Mouse (Mus musculus) limb, embryonic 15.5 days (tissue): ENCODE results near the gene Catsper2. TPM values are rescaled to one million over a fixed set of nuclear protein-coding genes. Genes with fewer than 3 reads are reported as not detected.

Experiments
- ATAC-seq: fragments of 200-750 bp; cut with Nextera tagmentation; 2 replicates; pipeline ENCODE4 v1.8.0; 2017; ENCODE audit warnings: low read depth, moderate TSS enrichment; ENCODE audit not compliant: insufficient number of reproducible peaks, low FRiP score, low TSS enrichment
- H3K27ac ChIP-seq: fragments of 300-500 bp; sonication (generic); 2 replicates; pipeline ENCODE4 v1.5.1; 2015; ENCODE audit warnings: moderate library complexity, mild to moderate bottlenecking, inconsistent platforms
- H3K27me3 ChIP-seq: fragments of 300-500 bp; sonication (generic); 2 replicates; pipeline ENCODE4 v1.6.1; 2015; ENCODE audit warnings: inconsistent platforms
- H3K36me3 ChIP-seq: fragments of 300-500 bp; sonication (generic); 2 replicates; pipeline ENCODE4 v1.6.1; 2015; ENCODE audit warnings: inconsistent platforms
- H3K4me1 ChIP-seq: fragments of 300-500 bp; sonication (generic); 2 replicates; pipeline ENCODE4 v1.6.1; 2015; ENCODE audit warnings: inconsistent platforms
- H3K4me2 ChIP-seq: fragments of 300-500 bp; sonication (generic); 2 replicates; pipeline ENCODE4 v1.6.1; 2015; ENCODE audit warnings: mild to moderate bottlenecking, inconsistent platforms
- H3K4me3 ChIP-seq: fragments of 300-500 bp; sonication (generic); 2 replicates; pipeline ENCODE4 v1.5.1; 2015; ENCODE audit warnings: mild to moderate bottlenecking, inconsistent platforms
- H3K9ac ChIP-seq: fragments of 300-500 bp; sonication (generic); 2 replicates; pipeline ENCODE4 v1.6.1; 2015; ENCODE audit warnings: inconsistent platforms
- H3K9me3 ChIP-seq: fragments of 300-500 bp; sonication (generic); 2 replicates; pipeline ENCODE4 v1.6.1; 2016; ENCODE audit warnings: inconsistent platforms
- WGBS: fragments of 180-500 bp; shearing (Covaris S2); methylation state at CpG from one replicate; pipeline ENCODE4 v1.1.7; 2015; 5-methylcytosine and 5-hydroxymethylcytosine counted together
- polyA plus RNA-seq: library from polyadenylated mRNA; unstranded; fragments of >200 nt; fragmentation: Nextera tagmentation; extraction: Ambion mirVana; gene quantifications from 2 replicates; pipeline ENCODE4 v1.2.1, GENCODE M21; 2015

Gene Catsper2
- polyA plus RNA-seq, 1 experiment from 2014 or later: 2.0 TPM

- H3K36me3 ChIP-seq: no peaks in the 10 kb centered on the region
- 0 out of 2 replicates have a peak, but pooled peaks cover 7% of the 10 kb centered on the region for H3K4me1 ChIP-seq
- H3K27ac ChIP-seq: no peak overlapping the region
- no peak overlapping the region for H3K4me3 ChIP-seq
- H3K9ac ChIP-seq: no peak overlapping the region
- H3K9me3 ChIP-seq: no peaks in the 10 kb centered on the region
- H3K27me3 ChIP-seq: 0 out of 2 replicates have a peak, but pooled peaks cover 5% of the 10 kb centered on the region
- WGBS: 73% methylated on average over 5 of the region's 5 CpGs
- no peak for ATAC-seq
- no peak overlapping the region for H3K4me2 ChIP-seq
These were observed 42.7 kb downstream of the Catsper2 start for GRCm38 (mm10) chr2:121370921-121371320.

DNA sequence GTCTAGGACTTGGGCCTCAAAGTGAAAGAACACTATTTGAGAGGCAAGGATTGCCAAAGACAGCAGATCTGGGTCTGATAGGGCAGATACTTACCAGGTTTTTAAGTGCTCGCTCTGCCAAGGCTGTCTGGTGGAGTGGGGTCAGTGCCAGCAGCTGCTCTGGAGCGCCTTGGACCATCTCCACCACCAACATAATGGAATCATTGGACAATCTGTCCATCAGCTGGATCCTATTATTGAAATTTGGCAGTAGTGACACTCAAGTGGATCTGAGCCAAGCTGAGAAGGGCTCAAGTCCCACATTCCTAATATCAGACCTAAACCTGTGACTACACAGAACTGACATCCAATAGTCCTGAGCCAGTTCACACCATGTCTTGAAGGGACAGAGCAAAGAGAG lies 44.8 kb downstream of the Catsper2 start:
- Histone ChIP-seq H3K27me3 (no peaks in the 10 kb centered on the region), H3K4me2 (no peak overlapping the region), H3K9ac (no peak overlapping the region), H3K27ac (no peak overlapping the region), H3K4me1 (0 out of 2 replicates have a peak, but pooled peaks cover 7% of the 10 kb centered on the region), H3K4me3 (no peak overlapping the region), H3K36me3 (no peaks in the 10 kb centered on the region), H3K9me3 (no peaks in the 10 kb centered on the region)
- WGBS: 55% methylated on average over 2 of the region's 2 CpGs
- ATAC-seq: no peak

DNA sequence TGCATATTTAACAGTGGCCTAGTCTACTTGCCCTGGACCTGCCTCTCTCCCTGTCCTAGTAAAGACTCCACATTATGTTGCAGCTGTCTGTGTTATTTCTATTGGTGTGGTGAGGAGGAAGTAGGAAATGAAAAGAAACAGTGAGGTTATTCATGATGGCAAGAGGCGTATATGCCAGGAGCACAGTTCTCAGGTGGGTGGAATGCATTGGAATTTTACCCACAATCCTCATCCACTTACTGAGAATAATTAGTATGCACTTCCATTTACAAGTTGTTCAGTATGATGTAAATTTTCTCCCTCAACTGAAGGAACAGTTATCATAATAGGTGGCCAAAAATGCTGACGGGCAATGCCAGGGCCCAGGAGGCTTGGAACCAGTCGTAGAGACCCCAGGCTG lies 49.9 kb downstream of the Catsper2 start:
- Histone ChIP-seq H3K27ac (no peak overlapping the region), H3K4me3 (no peak overlapping the region), H3K36me3 (no peaks in the 10 kb centered on the region), H3K27me3 (peaks cover 8% of the 10 kb centered on the region), H3K4me1 (peaks cover 8% of the 10 kb centered on the region), H3K4me2 (no peak overlapping the region), H3K9ac (no peak overlapping the region), H3K9me3 (no peaks in the 10 kb centered on the region)
- no peak for ATAC-seq
- WGBS: 77% methylated on average over 3 of the region's 3 CpGs

DNA sequence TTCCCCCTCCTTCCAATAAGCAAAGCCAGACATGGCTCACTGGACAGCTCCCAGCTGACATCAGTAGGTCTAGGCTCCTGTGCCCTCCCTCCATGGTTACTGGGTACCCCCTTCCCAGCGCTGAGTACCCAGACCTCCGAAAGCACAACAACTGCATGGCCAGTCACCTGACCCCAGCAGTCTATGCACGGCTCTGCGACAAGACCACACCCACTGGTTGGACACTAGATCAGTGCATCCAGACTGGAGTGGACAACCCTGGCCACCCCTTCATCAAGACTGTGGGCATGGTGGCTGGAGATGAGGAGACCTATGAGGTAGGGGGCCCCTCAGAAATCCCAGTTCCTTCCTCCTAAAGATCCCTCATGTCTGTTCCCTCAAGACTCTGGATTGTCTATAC lies 54.1 kb downstream of the Catsper2 start:
- no peak for ATAC-seq
- no peaks in the 10 kb centered on the region for H3K9me3 ChIP-seq

DNA sequence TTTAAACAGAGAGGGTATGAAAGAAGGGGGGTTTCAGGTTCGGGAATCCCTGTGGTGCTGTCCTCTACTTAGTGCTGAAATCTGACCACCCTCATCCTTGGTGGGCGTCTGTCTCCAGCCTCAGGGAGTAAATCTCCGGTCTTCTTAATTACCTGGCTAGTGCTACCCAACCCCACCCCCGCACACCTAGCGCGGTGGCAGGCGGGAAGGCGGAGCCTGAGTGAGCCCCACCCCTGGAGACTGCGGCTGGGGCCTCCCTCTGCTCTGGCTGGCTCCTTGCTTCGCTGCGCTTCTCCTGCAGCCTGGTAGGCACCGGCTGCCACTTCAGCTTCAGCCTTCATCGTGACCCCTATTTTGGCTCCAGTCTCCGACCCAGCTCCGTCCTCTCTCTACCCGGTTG lies 55.2 kb downstream of the Catsper2 start:
- Histone ChIP-seq H3K9me3 (no peaks in the 10 kb centered on the region), H3K27me3 (peaks cover 20% of the 10 kb centered on the region), H3K4me3 (peak overlapping the region; percentile 28), H3K9ac (no peak overlapping the region), H3K36me3 (no peaks in the 10 kb centered on the region), H3K4me1 (peaks cover 16% of the 10 kb centered on the region), H3K4me2 (peak overlapping the region; percentile 38), H3K27ac (no peak overlapping the region)
- ATAC-seq: no peak
- WGBS: 1% methylated on average over 16 of the region's 16 CpGs

More for the DNA sequence above, 54.1 kb downstream of the Catsper2 start:
- Histone ChIP-seq H3K9ac (no peak overlapping the region), H3K4me1 (peaks cover 16% of the 10 kb centered on the region), H3K36me3 (no peaks in the 10 kb centered on the region), H3K27ac (no peak overlapping the region), H3K27me3 (peaks cover 20% of the 10 kb centered on the region), H3K4me2 (no peak overlapping the region), H3K4me3 (no peak overlapping the region)
- WGBS: 46% methylated on average over 4 of the region's 4 CpGs

DNA sequence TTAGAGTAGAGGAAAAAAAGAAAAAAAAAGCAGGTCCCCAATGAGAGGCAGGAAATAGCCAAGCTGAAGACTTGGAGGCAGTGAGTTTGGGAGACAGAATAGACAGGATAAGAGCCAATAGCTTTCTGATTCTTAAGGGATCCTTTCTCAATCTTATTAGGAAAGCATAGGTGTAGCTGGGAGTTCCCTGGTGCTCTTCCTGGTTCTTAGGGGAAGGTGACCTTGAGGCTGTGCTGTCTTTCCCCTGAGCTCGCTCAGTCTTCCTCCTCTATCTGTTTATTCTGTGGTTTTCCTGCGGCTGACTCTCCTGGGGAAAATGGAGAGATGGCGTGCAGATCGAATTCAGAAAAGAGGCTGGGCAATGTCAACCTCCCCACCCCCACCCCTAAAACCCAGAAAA lies 55.6 kb downstream of the Catsper2 start:
- ATAC-seq: no peak
- H3K9me3 ChIP-seq: no peaks in the 10 kb centered on the region
- H3K27me3 ChIP-seq: peaks cover 20% of the 10 kb centered on the region
- H3K4me1 ChIP-seq: peaks cover 16% of the 10 kb centered on the region
- 3% methylated on average over 4 of the region's 4 CpGs for WGBS
- no peak overlapping the region for H3K27ac ChIP-seq
- peak overlapping the region; percentile 28 for H3K4me3 ChIP-seq
- peak overlapping the region; percentile 38 for H3K4me2 ChIP-seq
- H3K36me3 ChIP-seq: no peaks in the 10 kb centered on the region
- no peak overlapping the region for H3K9ac ChIP-seq

GRCm38 (mm10) chr2:121357494-121357893 lies 56.1 kb downstream of the Catsper2 start, which contains the start of gene Ckmt1:
Ckmt1 (plus strand) TSS chr2:121357714.
- H3K36me3 ChIP-seq: no peaks in the 10 kb centered on the region
- H3K27ac ChIP-seq: no peak within 1 kb of the TSS
- H3K9me3 ChIP-seq: no peaks in the 10 kb centered on the region
- peak within 1 kb of the TSS; percentile 28 for H3K4me3 ChIP-seq
- H3K4me2 ChIP-seq: peak within 1 kb of the TSS; percentile 38
- H3K27me3 ChIP-seq: peaks cover 20% of the 10 kb centered on the region
- no peak within 1 kb of the TSS for H3K9ac ChIP-seq
- no peak for ATAC-seq
- WGBS: 59% methylated on average over 5 of the region's 5 CpGs
- peaks cover 16% of the 10 kb centered on the region for H3K4me1 ChIP-seq

GRCm38 (mm10) chr2:121354820-121355592 lies 58.6 kb downstream of the Catsper2 start, which contains the start of gene Ppip5k1:
Ppip5k1 (minus strand) TSS chr2:121355396.
- peak within 1 kb of the TSS; percentile 53 for H3K9ac ChIP-seq
- under 1% methylated on average over 56 of the region's 58 CpGs for WGBS

GRCm38 (mm10) chr2:121354378-121354777 lies 59.2 kb downstream of the Catsper2 start:
- WGBS: 4% methylated on average over 6 of the region's 6 CpGs
- Histone ChIP-seq H3K27me3 (peaks cover 18% of the 10 kb centered on the region), H3K9me3 (no peaks in the 10 kb centered on the region), H3K9ac (peak overlapping the region; percentile 53), H3K27ac (no peak overlapping the region), H3K4me1 (peaks cover 16% of the 10 kb centered on the region), H3K4me2 (peak overlapping the region; percentile 89), H3K4me3 (peak overlapping the region; percentile 64), H3K36me3 (no peaks in the 10 kb centered on the region)
- no peak for ATAC-seq

More at GRCm38 (mm10) chr2:121354820-121355592, 58.6 kb downstream of the Catsper2 start, which contains the start of gene Ppip5k1:
- Histone ChIP-seq H3K4me2 (peak within 1 kb of the TSS; percentile 89), H3K27me3 (peaks cover 20% of the 10 kb centered on the region), H3K9me3 (no peaks in the 10 kb centered on the region), H3K4me3 (peak within 1 kb of the TSS; percentile 64), H3K36me3 (no peaks in the 10 kb centered on the region), H3K27ac (peak within 1 kb of the TSS; percentile 3; the same call in 1 of the 2 replicates), H3K4me1 (peaks cover 16% of the 10 kb centered on the region)
- peak; percentile 94 for ATAC-seq

DNA sequence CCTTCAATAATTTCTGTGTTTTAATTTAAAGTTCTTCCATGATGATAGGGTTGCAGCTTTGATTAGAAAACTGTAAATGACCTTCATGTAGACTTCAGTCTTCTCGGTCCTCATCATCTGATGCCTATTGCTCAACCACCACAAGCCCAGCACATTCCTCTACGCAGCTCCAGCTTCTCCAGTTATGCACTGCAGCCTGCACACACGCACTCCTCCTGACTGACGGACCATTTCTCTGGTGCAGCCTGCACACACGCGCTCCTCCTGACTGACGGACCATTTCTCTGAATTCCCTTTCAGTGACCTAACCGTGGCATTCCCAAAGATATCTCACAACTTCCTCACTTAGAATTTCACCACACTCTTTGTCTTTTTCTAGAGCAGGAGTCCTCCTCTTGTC lies 60.4 kb downstream of the Catsper2 start:
- Histone ChIP-seq H3K27me3 (peaks cover 8% of the 10 kb centered on the region), H3K9me3 (no peaks in the 10 kb centered on the region), H3K4me1 (peaks cover 8% of the 10 kb centered on the region), H3K4me2 (no peak overlapping the region), H3K9ac (no peak overlapping the region), H3K36me3 (0 out of 2 replicates have a peak, but pooled peaks cover 4% of the 10 kb centered on the region), H3K4me3 (no peak overlapping the region), H3K27ac (no peak overlapping the region)
- ATAC-seq: no peak
- WGBS: 70% methylated on average over 8 of the region's 8 CpGs
